Mouse (Mus musculus) urinary bladder, adult 18-20 months (tissue): ENCODE measurements at regions not wholly inside any gene's neighbourhood (a gene's known extent, or its start where the extent isn't known, plus 50 kb on each side); places are given as distances from the start of the nearest gene placed in this dataset.

Source experiments
- DNase-seq, 2 experiments: peaks; one replicate each; pipeline ENCODE4 v3.0.0; 2022; ENCODE audit warnings: low spot score in 2 of 2, mixed read lengths in 2 of 2

- peak in 1 of 2 experiments; percentile 31 for DNase-seq
These were observed 125.6 kb downstream of the Smad6 start for GRCm38 (mm10) chr9:63896073-63896807.

- no peak for DNase-seq
These were observed 129.5 kb downstream of the Smad6 start for GRCm38 (mm10) chr9:63892235-63892971.

GRCm38 (mm10) chr9:63890717-63891116, 131.1 kb downstream of the Smad6 start:
- DNase-seq, result no peak

GRCm38 (mm10) chr9:63889570-63889969, 131.8 kb upstream of the Smad3 start:
- no peak for DNase-seq

GRCm38 (mm10) chr9:63884971-63885370, 127.2 kb upstream of the Smad3 start:
- DNase-seq, result no peak

GRCm38 (mm10) chr9:63883738-63884520, 126.1 kb upstream of the Smad3 start:
- no peak for DNase-seq

GRCm38 (mm10) chr9:63881692-63882091, 123.9 kb upstream of the Smad3 start:
- no peak for DNase-seq

GRCm38 (mm10) chr9:63881261-63881563, 123.4 kb upstream of the Smad3 start:
- DNase-seq, result no peak

GRCm38 (mm10) chr9:63880487-63881260, 122.9 kb upstream of the Smad3 start:
- DNase-seq, result no peak

- no peak for DNase-seq
These were observed 122.1 kb upstream of the Smad3 start for GRCm38 (mm10) chr9:63879710-63880428.

- DNase-seq, result no peak
These were observed 120.1 kb upstream of the Smad3 start for GRCm38 (mm10) chr9:63877864-63878263.

GRCm38 (mm10) chr9:63876886-63877285, 119.1 kb upstream of the Smad3 start:
- DNase-seq, result no peak

GRCm38 (mm10) chr9:63876023-63876422, 118.2 kb upstream of the Smad3 start:
- no peak for DNase-seq

- DNase-seq, result no peak
These were observed 117.4 kb upstream of the Smad3 start for GRCm38 (mm10) chr9:63875193-63875592.

GRCm38 (mm10) chr9:63864350-63864749, 106.6 kb upstream of the Smad3 start:
- no peak for DNase-seq

GRCm38 (mm10) chr9:63863328-63863727, 105.5 kb upstream of the Smad3 start:
- DNase-seq, result no peak

- no peak for DNase-seq
These were observed 104.6 kb upstream of the Smad3 start for GRCm38 (mm10) chr9:63862427-63862826.

GRCm38 (mm10) chr9:63861418-63861817, 103.6 kb upstream of the Smad3 start:
- DNase-seq, result no peak

- no peak for DNase-seq
These were observed 102.4 kb upstream of the Smad3 start for GRCm38 (mm10) chr9:63860196-63860595.

- no peak for DNase-seq
These were observed 98.4 kb upstream of the Smad3 start for GRCm38 (mm10) chr9:63856065-63856736.

- DNase-seq, result no peak
These were observed 94.0 kb upstream of the Smad3 start for GRCm38 (mm10) chr9:63851809-63852208.
